Mouse (Mus musculus): ENCODE measurements around the gene Smim24.

GRCm38 (mm10) chr10:81418216-81419070, 25.6 kb downstream of the Smim24 start:
- TF ChIP-seq POLR2A (IDR thresholded peaks at IDR 0.05; ENCODE audit: extremely low read depth, insufficient read depth, low read length) (no peak), CTCF (IDR thresholded peaks at IDR 0.05; ENCODE audit: low read depth, low read length) (no peak)
